ENCODE assay signal across 8 mouse cellular contexts in genomic region chr14:99099267-99099966, GRCm38 (mm10). TPM values are rescaled to one million over a fixed set of nuclear protein-coding genes. Genes with fewer than 3 reads are reported as not detected.
DNase-seq lines count a peak whose midpoint lies in the region; ATAC-seq lines count a peak whose summit lies in the region.

Gene Pibf1, plus strand, starts transcription at chr14:99099424.
Gene Dis3, minus strand, starts transcription at chr14:99099770.

- intact Hi-C loops in heart, postnatal 14 days (cut with DNase I): loop anchor here (5.0 kb wide), 1 partner anchor 57 kb away; no protein-coding TSS in a partner anchor

- under 1% methylated on average over 71 of the region's 73 CpGs for WGBS in forebrain, embryonic 14.5 days
- under 1% methylated on average over 73 of the region's 73 CpGs for WGBS in neural tube, embryonic 15.5 days

- H3K4me1 ChIP-seq in forebrain, embryonic 14.5 days (ENCODE audit: control insufficient read depth, insufficient read depth, low read length): peaks cover 8% of the 10 kb centered on the region; the same call in 1 of the 2 replicates
- peaks cover 21% of the 10 kb centered on the region for H3K4me1 ChIP-seq in neural tube, embryonic 15.5 days

- H3K27me3 ChIP-seq in forebrain, embryonic 14.5 days (replicated peaks; ENCODE audit: control insufficient read depth, insufficient read depth, low read length): no peaks in the 10 kb centered on the region
- H3K27me3 ChIP-seq in neural tube, embryonic 15.5 days (replicated peaks): no peaks in the 10 kb centered on the region

- peak within 1 kb of the TSS; percentile 63 for H3K4me2 ChIP-seq in forebrain, embryonic 14.5 days (ENCODE audit: low read length)
- peak within 1 kb of the TSS; percentile 75 for H3K4me2 ChIP-seq in neural tube, embryonic 15.5 days

- peaks cover 45% of the 10 kb centered on the region for H3K36me3 ChIP-seq in forebrain, embryonic 14.5 days (ENCODE audit: control insufficient read depth, insufficient read depth, low read length)
- H3K36me3 ChIP-seq in neural tube, embryonic 15.5 days: peaks cover 40% of the 10 kb centered on the region

- H3K4me3 ChIP-seq in forebrain, embryonic 14.5 days (ENCODE audit: low read depth, low read length): peak within 1 kb of the TSS; percentile 94
- peak within 1 kb of the TSS; percentile 90 for H3K4me3 ChIP-seq in neural tube, embryonic 15.5 days (replicated peaks)

- DNase-seq in ES-CJ7 (ENCODE audit: low read depth, low spot score): peak; percentile 98
- peak; percentile 99 for DNase-seq in cerebellum, adult 11 months
- peak; percentile 99 for DNase-seq in forebrain, embryonic 14.5 days (ENCODE audit: low spot score)
- DNase-seq in heart, postnatal 14 days: peak; percentile 99
- DNase-seq in layer of hippocampus, adult 11-12 months (ENCODE audit: low spot score): peak; percentile 99
- peak; percentile 99 for DNase-seq in lung, adult 18-20 months
- peak; percentile 99 for DNase-seq in testis, postnatal 14 days (ENCODE audit: low spot score)

- peak; percentile 100 for ATAC-seq in forebrain, embryonic 14.5 days
- peak; percentile 99 for ATAC-seq in neural tube, embryonic 15.5 days (ENCODE audit: low FRiP score)

- no peaks in the 10 kb centered on the region for H3K9me3 ChIP-seq in forebrain, embryonic 14.5 days (replicated peaks; ENCODE audit: control insufficient read depth, low read length)
- no peaks in the 10 kb centered on the region for H3K9me3 ChIP-seq in neural tube, embryonic 15.5 days (replicated peaks)

- H3K27ac ChIP-seq in forebrain, embryonic 14.5 days (ENCODE audit: low read depth, low read length): peak within 1 kb of the TSS; percentile 72
- peak within 1 kb of the TSS; percentile 90 for H3K27ac ChIP-seq in neural tube, embryonic 15.5 days (replicated peaks)

- H3K9ac ChIP-seq in forebrain, embryonic 14.5 days (ENCODE audit: low read length): peak within 1 kb of the TSS; percentile 90
- H3K9ac ChIP-seq in neural tube, embryonic 15.5 days (replicated peaks): peak within 1 kb of the TSS; percentile 93

RNA-seq across cellular contexts. Expression of gene Pibf1, which starts in this region (rescaled TPM):
- polyA plus RNA-seq in forebrain, embryonic 14.5 days (2014; fragmentation: Nextera tagmentation; extraction: Ambion mirVana): 20.2 and 21.1 TPM in 2 replicates
- total RNA-seq in heart, postnatal 14 days (2021): 1 to 10 TPM; 7.3 to 9.0 TPM
- polyA plus RNA-seq in neural tube, embryonic 15.5 days (2015; fragmentation: Nextera tagmentation; extraction: Ambion mirVana): 17.6 and 18.0 TPM in 2 replicates

RNA-seq across cellular contexts. Expression of gene Dis3, which starts in this region (rescaled TPM):
- polyA plus RNA-seq in forebrain, embryonic 14.5 days (2014; fragmentation: Nextera tagmentation; extraction: Ambion mirVana): 27.1 and 28.2 TPM in 2 replicates
- total RNA-seq in heart, postnatal 14 days (2021): 10 to 100 TPM; 11.9 to 12.0 TPM
- 17.5 and 20.4 TPM in 2 replicates for polyA plus RNA-seq in neural tube, embryonic 15.5 days (2015; fragmentation: Nextera tagmentation; extraction: Ambion mirVana)

Comparison
In these comparisons a context has a peak if more than half of its experiments do, and no peak if none do; other contexts are left out.
1. Peak in every context shown above with its lines: DNase-seq, ATAC-seq, H3K4me3 ChIP-seq and H3K27ac ChIP-seq.